Mouse (Mus musculus) ES-Bruce4 (cell line): ENCODE data around the gene Baiap2.

ENCODE experiments used
- CTCF ChIP-seq: IDR thresholded peaks from one replicate; pipeline ENCODE4 v1.8.1; 2011; ENCODE audit warnings: low read depth, low read length
- EP300 ChIP-seq: IDR thresholded peaks from 2 replicates; pipeline ENCODE4 v1.6.1; 2011; ENCODE audit warnings: low read depth, low read length; ENCODE audit not compliant: insufficient read depth
- POLR2A ChIP-seq: IDR thresholded peaks from one replicate; pipeline ENCODE4 v1.8.1; 2011; ENCODE audit warnings: low read length; ENCODE audit not compliant: insufficient read depth

- TF ChIP-seq POLR2A (no peak), CTCF (no peak), EP300 (no peak)
Observed at GRCm38 (mm10) chr11:119915666-119916065, 26.9 kb upstream of the Baiap2 start.
